Mouse (Mus musculus) testis, adult 2 months (tissue): ENCODE measurements at regions not wholly inside any gene's neighbourhood (a gene's known extent, or its start where the extent isn't known, plus 50 kb on each side); places are given as distances from the start of the nearest gene placed in this dataset.

Experiments used
- CTCF ChIP-seq: fragments of 200-500 bp; IDR thresholded peaks from 2 replicates; pipeline ENCODE4 v1.5.1; 2012; ENCODE audit warnings: low read depth, mild to moderate bottlenecking, inconsistent platforms, low read length, moderate library complexity; ENCODE audit not compliant: control insufficient read depth, insufficient read depth, insufficient replicate concordance
- POLR2A ChIP-seq: fragments of 200-500 bp; IDR thresholded peaks from 2 replicates; pipeline ENCODE4 v1.6.1; 2012; ENCODE audit warnings: low read depth, mild to moderate bottlenecking, inconsistent platforms, low read length, moderate library complexity; ENCODE audit not compliant: control insufficient read depth

DNA sequence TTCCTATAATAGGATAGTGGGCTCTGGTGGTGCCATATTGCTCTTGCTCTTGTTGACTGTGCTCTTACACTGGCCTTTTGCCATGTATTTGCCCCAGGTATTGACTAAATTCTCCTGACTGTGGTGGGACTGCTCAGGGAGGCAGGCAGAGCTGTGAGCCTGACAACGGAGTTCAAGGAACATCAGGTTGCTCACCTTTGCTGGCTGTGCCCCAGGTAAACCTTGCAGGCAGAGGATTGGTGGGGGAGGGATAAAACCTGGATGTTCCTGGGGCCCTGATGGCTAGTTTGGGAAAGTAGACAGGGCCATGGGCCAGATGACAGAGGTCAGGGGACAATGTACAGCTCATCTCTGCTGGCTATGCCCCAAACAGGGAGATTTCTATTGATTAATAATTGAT, 124.7 kb upstream of the Eci2 start:
- no peak for TF ChIP-seq POLR2A
- TF ChIP-seq CTCF = no peak
